Mouse (Mus musculus) heart, postnatal 10 days (tissue): ENCODE data around the gene Selenov. TPM values are rescaled to one million over a fixed set of nuclear protein-coding genes. Genes with fewer than 3 reads are reported as not detected.

Source experiments
- total RNA-seq, 2 experiments: library from RNA; stranded (reverse); gene quantifications; 2 replicates each; pipeline ENCODE4 v1.2.3; 2021

The Selenov gene
- total RNA-seq, 2 experiments from 2014 or later: not detected

Other genes with a start within 250 kb of the Selenov start
- gene Psmc4, start 241.1 kb downstream of the Selenov start, total RNA-seq: 100 to 1,000 TPM; 120 to 121 TPM
- gene Fcgbp, start 219.9 kb downstream of the Selenov start, total RNA-seq: under 1 TPM in 1 of 2 experiments, not detected in 1; 0.07 TPM
- not detected for gene 9530053A07Rik, start 161.7 kb downstream of the Selenov start, total RNA-seq
- 10 to 100 TPM; 46.8 to 50.0 TPM for gene Fbl, start 121.5 kb downstream of the Selenov start, total RNA-seq
- 10 to 100 TPM; 32.2 to 35.6 TPM for gene Dyrk1b, start 111.7 kb downstream of the Selenov start, total RNA-seq
- 10 to 100 TPM; 17.1 to 17.2 TPM for gene Eid2, start 23.3 kb downstream of the Selenov start, total RNA-seq
- gene Eid2b, start 13.4 kb downstream of the Selenov start, total RNA-seq: 10 to 100 TPM; 10.9 to 11.1 TPM
- gene Dll3, start 11.1 kb upstream of the Selenov start, total RNA-seq: not detected
- 10 to 100 TPM; 54.8 to 58.8 TPM for gene Timm50, start 20.9 kb upstream of the Selenov start, total RNA-seq
- gene Supt5, start 47.6 kb upstream of the Selenov start, total RNA-seq: 10 to 100 TPM; 60.7 to 61.1 TPM
- gene Rps16, start 59.5 kb upstream of the Selenov start, total RNA-seq: 100 to 1,000 TPM; 768 to 852 TPM
- gene Plekhg2, start 81.4 kb upstream of the Selenov start, total RNA-seq: 10 to 100 TPM; 36.0 to 42.3 TPM
- gene Zfp36, start 89.1 kb upstream of the Selenov start, total RNA-seq: 10 to 100 TPM; 12.7 to 15.8 TPM
- 10 to 100 TPM; 20.7 to 22.6 TPM for gene Med29, start 101.5 kb upstream of the Selenov start, total RNA-seq
- 10 to 100 TPM; 41.7 to 51.2 TPM for gene Paf1, start 101.8 kb upstream of the Selenov start, total RNA-seq
- 1 to 10 TPM; 7.6 to 8.7 TPM for gene Gmfg, start 146.3 kb upstream of the Selenov start, total RNA-seq
- gene Lrfn1, start 160.8 kb upstream of the Selenov start, total RNA-seq: 1 to 10 TPM; 2.0 to 2.7 TPM
- gene Ifnl2, start 219.3 kb upstream of the Selenov start, total RNA-seq: not detected
- not detected for gene Ifnl3, start 231.7 kb upstream of the Selenov start, total RNA-seq
- not detected for gene Sycn, start 249.7 kb upstream of the Selenov start, total RNA-seq